Mouse (Mus musculus): ENCODE data around the gene Ilf3.
A peak's percentile ranks its signal among the peaks of the same experiment; 100 is the strongest.

Gene Ilf3

DNA sequence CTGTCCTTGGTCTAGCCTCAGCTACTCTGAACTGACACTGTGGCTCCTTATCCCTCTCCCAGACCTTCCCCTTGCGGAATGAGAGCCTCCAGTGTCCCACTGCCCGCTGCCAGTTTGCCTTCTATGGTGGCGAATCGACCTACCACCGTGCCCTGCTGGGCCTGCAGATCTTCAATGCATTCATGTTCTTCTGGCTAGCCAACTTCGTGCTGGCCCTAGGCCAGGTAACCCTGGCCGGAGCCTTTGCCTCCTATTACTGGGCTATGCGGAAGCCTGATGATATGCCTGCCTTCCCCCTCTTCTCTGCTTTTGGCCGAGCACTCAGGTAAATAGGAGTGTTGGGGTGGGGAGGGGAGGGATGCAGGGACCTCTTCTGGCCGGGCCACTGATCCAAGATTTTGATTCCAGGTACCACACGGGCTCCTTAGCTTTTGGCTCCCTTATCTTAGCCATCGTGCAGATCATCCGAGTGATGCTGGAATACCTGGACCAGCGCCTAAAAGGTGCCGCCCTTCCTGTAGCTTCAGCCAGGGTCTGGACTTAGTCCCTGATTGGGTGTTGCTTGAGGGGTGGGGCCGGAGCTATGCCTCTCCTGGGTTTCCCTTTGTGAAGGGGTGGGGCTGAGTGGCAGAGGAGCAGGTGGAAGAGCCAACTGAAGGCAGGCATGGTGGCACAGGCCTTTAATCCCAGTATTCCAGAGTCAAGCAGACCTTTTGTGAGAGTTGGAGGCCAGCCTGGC is 20.9 kb upstream of the Ilf3 start:
- DNase-seq (ENCODE audit: low read depth), result no peak

DNA sequence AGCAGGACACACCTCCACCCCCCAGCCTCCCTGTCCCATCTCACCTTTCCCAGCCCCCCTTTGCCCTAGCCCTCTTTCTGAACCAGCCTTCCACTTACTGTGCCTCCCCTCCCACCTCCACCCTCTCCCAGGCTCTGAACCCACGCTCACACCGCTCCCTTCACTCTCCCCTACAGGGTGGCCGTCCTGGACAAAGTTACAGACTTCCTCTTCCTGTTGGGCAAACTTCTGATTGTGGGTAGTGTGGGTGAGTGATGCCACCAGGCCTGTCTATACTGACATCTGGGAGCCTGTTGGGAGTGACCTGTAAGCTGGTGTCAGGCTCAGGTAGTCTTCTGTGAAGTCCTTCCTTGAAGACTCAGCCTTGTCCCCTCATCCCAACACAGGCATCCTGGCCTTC is 19.5 kb upstream of the Ilf3 start:
- DNase-seq (ENCODE audit: low read depth), result peak; percentile 59

DNA sequence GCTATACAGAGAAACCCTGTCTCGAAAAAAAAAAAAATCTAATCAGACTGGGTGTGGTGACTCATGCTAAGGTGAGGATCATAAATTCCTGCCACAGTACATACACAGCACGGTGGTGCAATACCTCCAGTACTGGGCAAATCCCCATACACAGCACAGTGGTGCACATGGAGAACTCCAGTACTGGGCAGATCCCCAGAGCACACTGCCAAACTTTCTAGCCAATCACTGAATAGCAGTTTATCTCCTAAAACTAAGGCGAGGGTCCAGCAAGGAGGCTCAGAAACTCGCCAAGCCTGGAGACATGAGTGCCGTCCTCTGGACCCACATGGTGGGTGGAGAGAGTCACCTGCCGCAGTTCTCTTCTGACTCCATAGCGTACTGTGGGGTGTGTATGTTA is 16.5 kb upstream of the Ilf3 start:
- DNase-seq (ENCODE audit: low read depth), result peak; percentile 66

DNA sequence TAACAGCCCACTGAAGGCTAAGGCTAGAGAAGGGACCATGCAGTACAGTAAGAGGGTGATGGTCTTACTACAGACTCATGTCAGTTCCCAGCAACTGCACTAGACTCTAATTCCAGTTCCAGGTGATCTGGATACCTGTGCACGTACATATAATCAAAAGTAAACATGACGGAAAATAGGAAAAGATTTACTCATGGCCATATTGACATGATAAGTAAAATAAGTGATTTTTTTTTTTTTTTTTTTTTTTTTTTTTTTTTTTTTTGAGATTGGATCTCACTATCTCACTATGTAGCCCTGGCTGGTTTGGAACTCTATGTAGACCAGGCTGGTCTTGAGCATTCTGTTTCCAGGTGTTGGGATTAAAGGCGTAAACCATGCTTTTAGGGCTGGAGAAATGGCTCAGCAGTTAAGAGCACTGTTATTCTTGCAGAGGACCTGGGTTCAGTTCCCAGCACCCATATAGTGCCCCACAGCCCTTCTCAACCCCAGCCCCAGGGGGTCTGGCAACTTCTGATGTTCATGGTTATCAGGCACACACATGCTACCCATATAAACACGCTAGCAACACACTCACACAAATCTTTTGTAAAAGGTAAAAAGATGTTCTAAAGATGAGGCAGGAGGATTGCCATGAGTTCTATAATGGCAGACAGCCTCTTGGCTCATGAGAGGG is 15.8 kb upstream of the Ilf3 start:
- no peak for DNase-seq (ENCODE audit: low read depth)

DNA sequence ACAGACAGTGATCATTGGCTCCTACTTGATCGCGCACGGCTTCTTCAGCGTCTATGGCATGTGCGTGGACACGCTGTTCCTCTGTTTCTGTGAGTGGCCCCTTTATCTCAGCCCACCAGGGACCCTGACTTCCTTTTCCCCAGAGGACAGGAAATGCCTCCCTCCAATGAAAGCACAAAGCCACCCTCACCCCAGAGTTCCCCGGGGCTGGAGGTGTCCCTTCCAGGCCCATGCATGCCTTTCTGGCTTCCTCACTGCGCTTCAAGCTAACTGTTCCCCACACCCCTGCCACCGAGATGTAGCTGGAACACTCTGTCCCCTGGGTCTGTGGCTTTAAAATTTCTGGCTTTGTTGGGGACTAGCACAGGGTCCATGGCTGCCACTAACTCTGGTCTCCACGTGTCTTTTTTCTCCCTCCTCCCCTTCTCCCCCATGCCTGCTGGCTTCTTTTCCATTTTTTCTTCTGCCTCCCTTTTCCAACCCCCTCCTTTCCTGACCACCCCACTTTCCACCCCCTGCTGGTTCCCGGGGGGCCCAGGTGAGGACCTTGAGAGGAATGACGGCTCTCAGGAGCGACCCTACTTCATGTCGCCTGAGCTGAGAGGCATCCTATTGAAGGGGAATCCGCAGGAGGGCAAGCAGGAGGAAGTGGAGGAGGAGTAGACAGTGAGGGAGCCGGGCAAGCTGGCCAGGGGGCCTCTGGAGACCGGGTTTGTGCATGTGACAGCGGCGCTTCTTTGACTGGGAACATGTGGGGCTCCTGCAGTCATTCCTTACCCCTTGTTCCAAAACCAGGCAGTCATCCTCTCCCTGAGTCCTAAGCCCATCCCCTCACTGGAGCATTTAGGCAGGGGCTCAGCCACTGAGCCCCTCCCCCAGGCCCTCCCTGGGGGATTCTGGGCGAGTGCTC is 15.0 kb upstream of the Ilf3 start:
- DNase-seq (ENCODE audit: low read depth), result peak; percentile 66

DNA sequence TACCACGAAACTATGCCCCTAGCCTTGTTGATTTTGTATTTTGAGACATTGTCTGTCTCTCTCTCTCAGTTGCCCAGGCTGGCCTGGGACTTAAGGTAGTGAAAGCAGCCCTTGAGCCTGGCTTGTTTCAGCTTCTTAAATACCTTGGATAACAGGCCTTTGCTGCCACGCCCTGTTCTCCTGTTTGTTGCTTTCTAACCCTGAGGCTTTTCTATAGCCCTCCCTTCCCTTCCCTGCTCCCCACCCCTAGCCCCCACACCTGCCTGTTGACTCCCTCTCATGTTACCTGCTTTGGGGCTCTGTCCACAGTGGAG is 14.3 kb upstream of the Ilf3 start:
- no peak for DNase-seq (ENCODE audit: low read depth)

DNA sequence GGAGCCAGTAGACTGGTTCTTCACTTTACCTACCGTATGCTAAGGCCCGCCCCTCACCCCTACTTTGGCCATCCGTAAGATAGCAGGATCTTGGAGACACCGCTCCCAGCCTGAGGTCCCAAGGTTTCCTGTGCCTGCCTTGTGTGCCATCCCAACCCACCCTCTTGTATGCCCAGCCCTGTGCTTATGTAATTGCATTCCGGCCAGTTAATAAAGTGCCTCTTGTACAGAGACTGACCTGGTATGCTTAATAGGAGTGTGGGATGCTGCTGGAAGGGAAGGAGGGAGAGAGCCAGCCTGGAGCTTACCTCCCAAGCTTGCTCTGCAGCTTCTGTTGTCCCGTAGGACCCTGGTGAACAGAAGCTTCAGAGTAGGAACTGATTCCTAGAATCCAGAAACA is 12.9 kb upstream of the Ilf3 start:
- no peak for DNase-seq (ENCODE audit: low read depth)

DNA sequence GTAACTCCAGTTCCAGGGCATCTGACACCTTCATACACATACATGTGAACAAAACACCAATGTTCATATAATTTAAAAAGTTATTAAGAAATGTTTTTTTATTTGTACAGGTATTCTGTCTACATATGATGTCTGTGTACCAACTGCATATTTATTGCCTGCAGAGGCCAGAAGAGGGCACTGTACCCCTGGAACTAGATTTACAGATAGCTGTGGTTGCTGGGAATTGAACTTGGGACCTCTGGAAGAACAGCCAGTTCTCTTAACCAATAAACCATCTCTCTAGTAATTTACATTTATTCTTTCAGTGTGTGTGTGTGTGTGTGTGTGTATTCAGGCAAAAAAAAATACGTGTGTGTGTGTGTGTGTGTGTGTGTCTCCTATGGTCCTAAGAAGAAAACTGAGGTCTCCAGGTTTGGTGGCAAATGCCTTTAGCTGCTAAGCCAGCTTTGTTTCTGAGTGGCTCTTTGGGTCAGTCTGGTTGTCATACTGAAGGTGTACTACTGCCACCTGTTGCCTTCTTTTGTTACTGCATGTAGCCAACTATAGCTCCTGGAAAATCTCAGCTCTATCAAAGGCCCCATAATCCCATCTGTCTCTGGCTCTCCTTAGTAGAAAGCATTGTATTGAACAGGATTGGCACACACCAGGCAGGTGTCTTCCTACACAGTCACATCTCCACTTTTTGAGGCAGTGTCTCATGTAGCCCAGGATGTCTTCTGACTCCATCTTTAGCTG is 10.5 kb upstream of the Ilf3 start:
- DNase-seq (ENCODE audit: low read depth), result peak; percentile 88

DNA sequence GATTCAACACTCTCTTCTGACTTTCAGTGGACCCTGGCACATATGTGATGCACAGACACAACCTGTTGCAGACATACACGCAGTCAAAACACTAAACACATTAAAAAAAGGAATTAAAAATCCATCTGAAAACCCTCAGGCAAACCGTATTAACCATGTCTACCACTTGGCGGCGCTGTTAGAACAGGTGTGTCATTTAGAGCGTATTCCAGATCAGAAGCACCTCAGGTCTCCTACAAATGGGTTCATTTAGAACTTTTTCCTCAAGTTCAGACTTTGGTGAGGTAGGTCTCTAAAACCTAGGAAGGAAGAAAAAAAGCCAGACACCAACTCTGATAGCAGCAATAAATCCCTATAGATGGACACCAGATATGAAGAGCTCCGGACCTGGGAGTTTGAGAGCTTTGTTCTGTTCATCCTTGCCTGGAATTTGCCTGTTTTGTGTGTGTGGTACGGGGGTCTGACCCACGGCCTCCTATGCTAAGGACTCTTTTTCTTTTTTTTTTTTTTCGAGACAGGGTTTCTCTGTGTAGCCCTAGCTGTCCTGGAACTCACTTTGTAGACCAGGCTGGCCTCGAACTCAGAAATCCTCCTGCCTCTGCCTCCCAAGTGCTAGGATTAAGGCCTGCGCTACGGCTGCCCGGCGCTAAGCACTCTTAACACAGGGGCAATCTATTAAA is 990 bp upstream of the Ilf3 start:
- DNase-seq (ENCODE audit: low read depth), result peak; percentile 81

DNA sequence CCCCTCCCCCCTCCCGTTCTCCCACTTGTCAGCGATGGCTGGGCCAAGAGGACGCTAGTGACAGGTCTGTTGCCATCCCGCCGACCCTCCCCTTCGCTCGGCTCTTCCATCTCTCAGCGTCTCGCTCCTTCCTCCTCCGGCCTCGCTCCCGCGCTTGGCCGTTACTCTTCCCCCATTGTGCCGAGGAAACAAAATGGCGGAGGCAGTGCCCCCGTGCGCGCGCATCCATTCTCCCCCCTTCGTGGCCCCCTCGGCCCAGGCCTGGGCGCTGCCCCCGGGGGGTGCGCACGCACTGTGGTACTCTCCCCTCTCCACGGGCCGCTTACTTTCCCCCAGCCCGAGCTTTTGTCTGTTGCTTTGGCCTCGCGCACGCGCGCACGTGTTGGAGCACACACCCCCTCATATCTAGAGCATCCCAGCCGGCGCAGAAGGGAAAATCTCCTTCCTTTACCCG is 487 bp downstream of the Ilf3 start:
- peak; percentile 66 for DNase-seq (ENCODE audit: low read depth)

DNA sequence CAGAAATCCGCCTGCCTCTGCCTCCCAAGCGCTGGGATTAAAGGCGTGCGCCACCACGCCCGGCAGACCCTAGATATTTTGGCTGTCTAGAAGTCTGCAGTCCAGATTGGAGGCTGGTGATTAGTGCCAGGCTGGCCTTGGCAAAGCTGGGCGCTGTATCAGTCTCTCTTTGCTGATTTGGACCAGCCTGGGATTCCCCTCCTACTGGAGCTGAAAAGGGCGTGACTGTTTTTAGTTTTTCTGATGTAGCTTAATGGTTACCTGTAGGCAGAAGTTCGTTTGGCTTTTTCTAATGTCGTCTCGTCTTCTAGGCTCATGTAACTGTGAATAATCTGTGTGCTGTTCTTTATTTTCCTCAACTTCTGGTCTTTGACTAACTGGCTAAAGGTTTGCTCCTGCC is 1.4 kb downstream of the Ilf3 start:
- no peak for DNase-seq (ENCODE audit: low read depth)

DNA sequence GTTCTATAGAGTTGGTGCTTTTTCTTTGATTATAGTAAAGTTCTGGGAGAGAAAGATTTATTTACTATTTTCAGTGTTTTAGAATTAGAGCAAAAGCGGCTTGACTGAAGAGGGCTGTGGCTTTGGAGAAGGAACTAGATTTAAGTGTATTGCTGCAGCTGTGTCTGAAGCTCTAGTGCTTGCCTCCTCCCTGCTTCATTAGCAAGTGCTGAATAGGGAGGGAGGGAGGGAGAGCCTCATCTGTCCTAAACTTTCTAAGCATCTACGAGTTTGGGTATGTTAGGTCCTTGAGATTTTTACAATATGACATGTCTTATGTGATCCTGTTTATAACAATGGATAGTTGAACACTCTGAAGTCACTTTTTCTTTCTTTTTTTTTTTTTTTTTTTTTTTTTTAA is 3.2 kb downstream of the Ilf3 start:
- DNase-seq (ENCODE audit: low read depth), result no peak

DNA sequence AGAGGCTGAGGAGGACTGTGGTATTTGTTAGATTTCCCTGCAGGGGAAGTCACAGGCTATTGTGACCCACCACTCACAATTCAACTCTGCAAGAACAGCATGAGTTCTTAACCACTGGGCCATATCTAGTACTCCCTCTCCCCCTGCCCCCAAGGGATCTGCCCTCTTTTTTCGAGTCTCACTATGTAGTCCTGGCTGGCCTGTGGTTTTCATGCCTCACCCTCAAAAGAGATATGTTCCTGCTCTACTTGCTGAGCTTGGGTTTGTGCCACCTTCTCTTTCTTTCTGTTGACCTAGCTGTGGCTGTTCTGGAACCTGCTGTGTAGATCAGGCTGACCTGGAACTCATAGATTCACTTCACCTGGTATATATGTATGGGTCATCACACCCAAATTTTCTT is 4.8 kb downstream of the Ilf3 start:
- DNase-seq (ENCODE audit: low read depth), result no peak

DNA sequence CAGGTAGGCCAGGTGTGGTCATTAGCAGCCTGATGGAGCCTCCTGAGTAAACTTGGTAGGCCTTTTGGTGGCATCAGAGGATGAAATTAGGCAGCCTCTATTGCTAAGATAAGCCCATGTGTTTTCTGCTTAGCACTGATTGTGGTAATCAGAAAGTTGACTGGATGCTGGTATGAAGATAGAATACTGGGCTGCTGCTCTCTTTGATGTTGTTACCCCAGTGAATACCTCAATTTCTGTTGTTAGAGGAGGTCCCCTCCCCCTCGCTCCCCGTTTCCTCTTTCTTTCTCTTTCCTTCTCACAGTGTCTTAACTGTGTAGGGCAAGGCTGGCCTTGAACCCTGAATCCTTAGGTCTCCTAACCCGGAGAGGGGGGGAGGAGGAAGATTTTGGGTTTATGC is 11.5 kb downstream of the Ilf3 start:
- DNase-seq (ENCODE audit: low read depth), result no peak

DNA sequence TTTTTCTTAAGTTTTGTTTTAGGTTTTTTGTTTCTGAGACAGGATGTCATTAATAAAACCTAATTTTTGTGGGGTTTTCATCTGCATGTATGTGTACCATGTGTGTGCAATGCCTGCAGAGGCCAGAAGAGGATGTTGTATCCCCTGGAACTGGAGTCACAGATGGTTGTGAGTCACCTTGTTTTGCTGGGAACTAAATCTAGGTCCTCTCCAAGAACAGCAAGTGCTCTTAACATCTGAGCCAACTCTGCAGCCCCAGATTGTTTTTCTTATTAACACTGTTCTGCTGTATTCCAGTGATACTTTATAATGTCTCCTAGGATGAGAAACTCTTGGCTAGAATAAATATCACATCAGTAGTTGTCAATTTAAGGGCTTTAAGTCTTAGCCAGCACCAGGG is 13.2 kb downstream of the Ilf3 start:
- DNase-seq (ENCODE audit: low read depth), result no peak

DNA sequence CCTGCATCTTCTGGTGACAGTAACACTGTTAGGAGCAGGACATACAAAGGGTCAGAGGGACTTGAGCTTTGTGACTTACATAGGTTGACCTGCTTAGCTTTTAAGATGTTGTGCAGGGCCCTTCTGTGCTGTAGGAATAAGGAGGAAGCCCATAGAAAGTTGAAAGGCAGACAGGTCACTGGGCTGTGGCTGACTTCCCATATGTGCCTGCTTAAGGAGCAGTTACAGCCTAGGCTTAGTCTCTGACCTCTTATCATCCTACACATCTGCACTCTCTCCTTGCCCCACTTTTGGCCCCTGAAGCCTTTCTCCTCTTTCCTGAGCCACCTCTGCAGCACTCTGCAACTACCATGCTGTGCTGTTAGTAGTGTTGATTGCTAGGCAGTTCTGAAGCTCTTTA is 16.3 kb downstream of the Ilf3 start:
- no peak for DNase-seq (ENCODE audit: low read depth)

DNA sequence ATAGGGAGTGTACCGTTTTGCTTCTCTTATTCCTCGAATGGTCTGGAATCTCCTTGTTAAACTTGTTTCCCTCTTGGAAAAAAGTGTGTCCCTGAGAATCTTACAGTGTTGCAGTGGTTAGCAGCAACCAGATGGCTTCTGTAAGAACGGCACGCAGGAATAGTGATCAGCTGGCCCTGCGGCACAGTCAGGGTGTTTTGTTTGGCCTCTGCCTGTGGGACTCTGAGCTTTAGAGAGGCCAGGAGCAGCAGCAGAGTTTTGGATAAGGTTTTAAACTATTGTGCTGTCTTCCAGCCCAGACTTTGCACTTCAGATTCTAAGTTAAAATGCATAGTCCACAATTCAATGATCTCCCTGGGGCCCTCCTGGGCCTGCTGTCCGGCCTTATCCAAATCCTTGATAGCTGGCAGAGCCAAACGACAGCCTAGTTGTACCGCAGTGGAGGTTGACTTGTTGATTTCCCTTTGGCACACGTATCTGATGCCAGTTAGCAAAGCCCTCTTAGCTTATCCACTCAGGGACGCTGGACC is 25.0 kb downstream of the Ilf3 start:
- no peak for DNase-seq (ENCODE audit: low read depth)

DNA sequence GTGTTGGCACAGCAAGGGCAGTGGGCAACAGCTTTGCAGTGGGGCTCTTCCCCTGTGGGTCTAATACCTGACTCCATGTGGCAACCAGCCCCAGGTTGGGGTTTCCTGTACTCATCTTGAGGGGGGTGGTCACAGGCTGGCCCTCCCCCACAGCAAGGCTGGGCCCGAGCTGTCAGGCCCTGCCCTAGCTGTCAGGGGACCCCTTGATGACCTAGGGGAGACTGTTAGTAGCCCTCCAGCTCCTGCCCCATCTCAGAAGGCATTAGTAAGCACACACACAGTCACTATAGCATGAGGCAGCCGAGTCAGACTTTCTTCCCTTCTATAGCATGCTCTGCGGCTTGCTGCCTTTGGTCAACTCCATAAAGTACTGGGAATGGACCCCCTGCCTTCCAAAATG is 28.0 kb downstream of the Ilf3 start:
- DNase-seq (ENCODE audit: low read depth), result no peak

DNA sequence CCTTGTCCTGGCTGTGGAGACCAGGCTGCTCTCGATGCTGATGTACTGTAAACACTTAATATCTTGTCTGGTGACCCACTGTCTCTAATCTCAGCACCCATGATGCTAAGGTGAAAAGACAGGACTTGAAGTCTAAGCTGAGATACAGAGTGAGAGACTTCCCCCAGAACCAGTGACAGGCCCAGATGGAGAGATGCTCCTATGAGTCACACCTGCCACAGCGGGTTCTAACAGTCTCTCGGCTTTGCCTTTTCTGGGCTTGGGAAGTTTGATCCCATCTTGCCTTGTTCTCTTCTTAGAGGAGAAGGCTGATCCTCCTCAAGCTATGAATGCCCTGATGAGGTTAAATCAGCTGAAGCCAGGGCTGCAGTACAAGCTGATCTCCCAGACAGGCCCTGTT is 29.5 kb downstream of the Ilf3 start:
- no peak for DNase-seq (ENCODE audit: low read depth)

DNA sequence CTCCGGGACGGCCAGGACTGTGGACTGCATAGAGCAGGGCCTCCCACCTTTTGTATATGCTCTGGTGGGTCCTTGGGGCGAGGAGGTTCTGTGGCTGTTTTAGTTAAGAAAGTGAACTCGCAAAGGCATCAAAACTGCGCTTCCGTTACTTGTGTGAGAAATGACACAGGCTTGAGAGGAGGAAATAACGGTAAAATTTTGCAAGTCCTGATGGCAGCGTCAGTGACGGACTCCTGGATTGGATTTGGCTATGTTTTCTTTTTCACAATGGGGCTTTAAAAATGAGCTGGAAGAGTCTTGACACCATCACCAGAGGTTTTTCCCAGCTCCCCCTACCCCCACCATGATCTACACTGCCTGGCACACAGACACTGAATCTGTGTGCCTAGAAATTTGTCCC is 33.4 kb downstream of the Ilf3 start:
- no peak for DNase-seq (ENCODE audit: low read depth)

DNA sequence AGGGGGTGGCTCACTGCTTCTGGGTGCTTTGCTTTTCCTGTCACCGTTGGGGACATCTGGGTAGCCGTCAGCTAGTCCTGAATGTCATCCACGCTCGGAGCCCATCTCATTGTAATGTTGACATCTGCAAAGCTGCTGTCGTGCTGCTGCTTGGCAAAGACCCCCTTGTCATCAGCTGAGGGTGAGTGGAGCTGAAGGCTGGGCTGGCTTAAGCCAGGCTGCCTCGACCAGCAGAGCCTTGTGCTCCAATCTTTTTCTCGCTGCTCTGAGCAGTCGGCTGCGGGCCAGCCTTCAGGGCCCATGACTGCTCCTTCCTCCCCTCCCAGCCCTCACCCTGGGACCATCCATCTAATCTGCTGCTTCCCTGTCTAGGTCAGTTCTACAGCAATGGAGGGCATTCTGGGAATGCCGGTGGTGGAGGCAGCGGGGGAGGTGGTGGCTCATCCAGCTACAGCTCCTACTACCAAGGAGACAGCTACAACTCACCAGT is 35.1 kb downstream of the Ilf3 start:
- no peak for DNase-seq (ENCODE audit: low read depth)
